Mouse (Mus musculus) heart, adult 2 months (tissue): ENCODE data around the gene Rtn4r.

Experiments used
- CTCF ChIP-seq: fragments of 200-600 bp; IDR thresholded peaks from 2 replicates; pipeline ENCODE4 v1.8.1; 2022; ENCODE audit warnings: antibody characterized with exemption, mild to moderate bottlenecking, moderate library complexity
- POLR2A ChIP-seq: fragments of 200-500 bp; IDR thresholded peaks from 2 replicates; pipeline ENCODE4 v1.6.1; 2011; ENCODE audit warnings: mild to moderate bottlenecking, low read depth, low read length, control low read depth; ENCODE audit not compliant: insufficient read depth

- TF ChIP-seq CTCF (no peak), POLR2A (no peak)
Measured at GRCm38 (mm10) chr16:18123471-18123870, 4.0 kb upstream of the Rtn4r start.
